Mouse (Mus musculus): ENCODE results near the gene Scnn1a. TPM values are rescaled to one million over a fixed set of nuclear protein-coding genes. Genes with fewer than 3 reads are reported as not detected.

The Scnn1a gene
- polyA plus RNA-seq, 1 experiment from 2014 or later = 5.2 TPM

GRCm38 (mm10) chr6:125312171-125312570, 8.3 kb upstream of the Scnn1a start:
- H3K4me1 ChIP-seq = peaks cover 46% of the 10 kb centered on the region
- no peak for ATAC-seq (ENCODE audit: insufficient number of reproducible peaks, low FRiP score, low TSS enrichment, low read depth)
- H3K9me3 ChIP-seq = no peaks in the 10 kb centered on the region
- no peak overlapping the region for H3K27ac ChIP-seq
- no peaks in the 10 kb centered on the region for H3K27me3 ChIP-seq
- H3K4me3 ChIP-seq = peak overlapping the region; percentile 57
- peaks cover 22% of the 10 kb centered on the region for H3K36me3 ChIP-seq
- H3K9ac ChIP-seq = no peak overlapping the region
- WGBS = 74% methylated on average over 9 of the region's 9 CpGs
- peak overlapping the region; percentile 79 for H3K4me2 ChIP-seq

DNA sequence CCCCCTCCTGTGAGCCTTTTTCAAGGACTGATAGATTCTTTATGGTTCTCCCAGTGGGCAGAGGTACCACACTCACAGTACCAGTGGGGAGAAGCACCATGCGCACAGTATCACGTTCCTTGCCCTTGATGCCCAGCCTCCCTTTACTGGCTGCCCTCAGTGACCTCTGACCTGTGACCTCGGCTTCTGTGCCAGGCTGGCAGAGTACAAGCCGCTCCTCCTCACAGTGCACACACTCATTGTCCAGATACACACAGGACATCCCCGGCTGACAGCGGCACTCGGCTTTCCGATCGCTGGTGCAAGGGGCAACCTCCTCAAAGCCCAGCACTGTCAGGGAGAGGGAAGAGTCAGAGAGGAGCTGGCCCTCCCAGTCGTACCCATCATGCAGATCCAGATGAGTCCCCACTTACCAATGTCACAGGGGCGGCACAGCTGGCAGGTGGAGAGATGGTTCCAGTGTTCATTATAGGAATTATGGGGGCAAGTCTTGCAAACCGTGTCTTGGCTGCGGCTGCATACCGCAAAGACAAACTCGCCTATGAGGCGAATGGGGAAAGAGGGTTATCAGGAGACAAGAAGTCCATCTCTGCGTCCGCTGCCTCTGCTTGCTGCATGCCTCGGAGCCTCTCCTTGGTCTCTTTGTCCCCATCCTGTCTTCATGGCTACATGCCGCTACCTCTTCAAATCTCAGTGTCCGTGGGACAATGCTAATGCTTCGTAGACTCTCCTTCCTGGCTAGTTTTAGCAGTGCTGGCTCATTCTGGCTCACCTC, 7.7 kb upstream of the Scnn1a start:
- Histone ChIP-seq H3K27ac (peak overlapping the region; percentile 82), H3K4me2 (peak overlapping the region; percentile 79), H3K36me3 (peaks cover 18% of the 10 kb centered on the region; the same call in 1 of the 2 replicates), H3K4me1 (peaks cover 46% of the 10 kb centered on the region), H3K27me3 (no peaks in the 10 kb centered on the region), H3K9me3 (no peaks in the 10 kb centered on the region), H3K4me3 (peak overlapping the region; percentile 57), H3K9ac (peak overlapping the region; percentile 63)
- 71% methylated on average over 22 of the region's 22 CpGs for WGBS
- ATAC-seq (ENCODE audit: insufficient number of reproducible peaks, low FRiP score, low TSS enrichment, low read depth) = no peak

GRCm38 (mm10) chr6:125313546-125314230, 6.8 kb upstream of the Scnn1a start, which contains the start of gene Ltbr:
Ltbr (minus strand) TSS chr6:125313885.
- 5% methylated on average over 44 of the region's 46 CpGs for WGBS
- ATAC-seq (ENCODE audit: insufficient number of reproducible peaks, low FRiP score, low TSS enrichment, low read depth) = peak; percentile 85
- H3K9ac ChIP-seq = peak within 1 kb of the TSS; percentile 63
- H3K36me3 ChIP-seq = peaks cover 14% of the 10 kb centered on the region; the same call in 1 of the 2 replicates
- peak within 1 kb of the TSS; percentile 57 for H3K4me3 ChIP-seq
- 0 out of 2 replicates have a peak, but pooled peaks cover 3% of the 10 kb centered on the region for H3K27me3 ChIP-seq
- H3K4me1 ChIP-seq = peaks cover 46% of the 10 kb centered on the region
- H3K27ac ChIP-seq = peak within 1 kb of the TSS; percentile 82
- H3K9me3 ChIP-seq = no peaks in the 10 kb centered on the region
- peak within 1 kb of the TSS; percentile 79 for H3K4me2 ChIP-seq

DNA sequence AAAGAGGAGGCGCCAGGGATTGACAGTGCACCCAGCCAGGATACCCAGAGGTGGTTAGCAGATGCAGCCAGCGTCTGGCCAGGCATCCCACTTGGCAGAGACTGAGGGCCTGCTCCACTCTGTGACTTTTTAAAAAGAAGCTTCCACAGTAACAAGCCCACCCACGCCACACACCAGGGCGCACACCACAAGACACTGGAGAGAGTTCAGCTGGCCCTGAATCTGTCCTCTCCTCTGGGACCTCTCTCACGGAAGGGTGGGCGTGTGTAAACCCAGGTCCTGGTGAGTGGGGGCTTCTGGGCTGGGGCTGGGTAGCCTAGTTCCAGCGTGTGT, 6.3 kb upstream of the Scnn1a start:
- H3K9ac ChIP-seq = peak overlapping the region; percentile 63
- ATAC-seq (ENCODE audit: insufficient number of reproducible peaks, low FRiP score, low TSS enrichment, low read depth) = no peak
- H3K4me1 ChIP-seq = peaks cover 41% of the 10 kb centered on the region
- H3K4me2 ChIP-seq = peak overlapping the region; percentile 79
- 0 out of 2 replicates have a peak, but pooled peaks cover 3% of the 10 kb centered on the region for H3K27me3 ChIP-seq
- peaks cover 12% of the 10 kb centered on the region; the same call in 1 of the 2 replicates for H3K36me3 ChIP-seq
- H3K9me3 ChIP-seq = no peaks in the 10 kb centered on the region
- peak overlapping the region; percentile 57 for H3K4me3 ChIP-seq
- H3K27ac ChIP-seq = peak overlapping the region; percentile 82
- WGBS = 38% methylated on average over 7 of the region's 7 CpGs

DNA sequence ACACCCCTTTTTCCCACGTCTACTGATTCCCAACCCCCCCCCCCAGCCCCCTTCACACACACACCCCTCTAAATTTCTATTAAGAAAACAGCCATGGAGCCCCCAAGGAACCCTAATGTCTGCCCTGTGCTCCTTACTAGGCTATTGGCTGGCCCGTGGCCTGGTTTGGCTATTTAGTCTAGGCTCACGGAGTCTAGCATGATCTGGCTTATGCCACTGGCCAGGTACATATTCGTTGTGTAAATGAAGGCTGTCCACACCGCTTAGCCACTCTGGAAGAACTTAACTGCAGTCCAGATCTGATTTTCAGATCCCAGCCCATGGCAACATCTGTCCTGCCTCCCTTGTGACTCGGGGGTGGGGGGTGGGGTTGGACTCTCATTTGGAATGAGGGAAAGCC, 5.7 kb upstream of the Scnn1a start:
- Histone ChIP-seq H3K36me3 (peaks cover 12% of the 10 kb centered on the region; the same call in 1 of the 2 replicates), H3K27me3 (0 out of 2 replicates have a peak, but pooled peaks cover 6% of the 10 kb centered on the region), H3K27ac (no peak overlapping the region), H3K9me3 (no peaks in the 10 kb centered on the region), H3K4me3 (no peak overlapping the region), H3K4me1 (peaks cover 37% of the 10 kb centered on the region), H3K9ac (0 out of 2 replicates have a peak overlapping the region, but pooled peaks have one; percentile 63), H3K4me2 (no peak overlapping the region)
- 55% methylated on average over 6 of the region's 6 CpGs for whole genome bisulfite sequencing
- no peak for ATAC-seq (ENCODE audit: insufficient number of reproducible peaks, low FRiP score, low TSS enrichment, low read depth)

GRCm38 (mm10) chr6:125317077-125317476, 3.4 kb upstream of the Scnn1a start:
- Histone ChIP-seq H3K4me1 (peaks cover 39% of the 10 kb centered on the region), H3K36me3 (peaks cover 2% of the 10 kb centered on the region; the same call in 1 of the 2 replicates), H3K27ac (no peak overlapping the region), H3K4me2 (no peak overlapping the region), H3K4me3 (no peak overlapping the region), H3K9me3 (no peaks in the 10 kb centered on the region), H3K27me3 (peaks cover 29% of the 10 kb centered on the region), H3K9ac (no peak overlapping the region)
- 51% methylated on average over 7 of the region's 7 CpGs for WGBS
- ATAC-seq (ENCODE audit: insufficient number of reproducible peaks, low FRiP score, low TSS enrichment, low read depth) = no peak

DNA sequence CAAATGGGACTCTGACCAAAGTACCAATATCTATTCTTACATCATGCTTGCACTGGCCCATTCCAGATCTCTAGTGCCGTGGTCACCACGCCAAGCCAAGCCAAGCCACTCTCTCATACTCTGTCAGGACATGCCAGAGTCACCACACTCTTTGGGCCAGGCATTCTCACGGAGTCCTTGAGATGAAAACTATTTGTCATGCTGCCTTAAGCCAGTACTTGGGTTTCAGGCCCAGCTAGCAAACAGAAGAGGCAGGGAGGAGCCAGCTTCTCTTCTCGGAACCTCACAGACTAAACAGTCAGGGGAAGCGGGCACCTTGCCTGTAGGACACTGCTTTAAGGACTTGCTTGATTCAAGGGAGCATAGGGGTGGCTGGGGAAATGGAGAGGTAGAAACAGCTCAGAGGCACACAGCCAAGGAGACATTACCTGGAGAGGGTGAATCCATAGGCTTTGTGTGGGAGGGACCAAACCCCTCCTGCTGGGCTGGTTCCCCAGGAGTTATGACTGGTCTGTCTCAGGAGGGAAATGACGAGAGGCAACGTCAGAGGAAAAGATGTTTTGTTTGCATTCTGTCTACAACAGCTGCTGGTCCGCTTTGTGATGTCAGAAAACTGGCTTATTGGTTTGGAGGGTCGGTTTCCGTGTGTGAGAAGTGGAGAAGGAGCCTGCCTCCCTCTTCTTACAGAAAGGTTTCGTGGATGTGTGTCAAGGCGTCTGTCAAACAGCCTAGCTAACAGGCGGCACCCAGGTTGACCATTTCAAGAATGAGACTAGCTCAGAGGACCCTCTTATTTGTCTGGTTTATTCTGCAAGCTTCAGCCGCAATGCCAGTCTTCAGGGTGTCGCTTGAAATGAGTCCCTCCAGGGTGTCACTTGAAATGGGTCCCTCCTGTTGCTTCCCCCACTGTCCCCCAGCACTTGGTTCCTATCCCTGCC, 1.2 kb upstream of the Scnn1a start:
- WGBS = 62% methylated on average over 15 of the region's 15 CpGs
- Histone ChIP-seq H3K36me3 (no peaks in the 10 kb centered on the region), H3K4me2 (no peak overlapping the region), H3K4me3 (no peak overlapping the region), H3K9ac (no peak overlapping the region), H3K4me1 (peaks cover 17% of the 10 kb centered on the region), H3K9me3 (no peaks in the 10 kb centered on the region), H3K27me3 (peaks cover 41% of the 10 kb centered on the region), H3K27ac (no peak overlapping the region)
- no peak for ATAC-seq (ENCODE audit: insufficient number of reproducible peaks, low FRiP score, low TSS enrichment, low read depth)

- no peak for ATAC-seq (ENCODE audit: insufficient number of reproducible peaks, low FRiP score, low TSS enrichment, low read depth)
- Histone ChIP-seq H3K27ac (no peak overlapping the region), H3K9ac (no peak overlapping the region), H3K4me1 (peaks cover 10% of the 10 kb centered on the region), H3K4me3 (no peak overlapping the region), H3K9me3 (no peaks in the 10 kb centered on the region), H3K4me2 (no peak overlapping the region), H3K36me3 (no peaks in the 10 kb centered on the region), H3K27me3 (peaks cover 41% of the 10 kb centered on the region)
These were observed 551 bp upstream of the Scnn1a start for GRCm38 (mm10) chr6:125319919-125320296.

GRCm38 (mm10) chr6:125321114-125321855, 826 bp downstream of the Scnn1a start:
- 11% methylated on average over 26 of the region's 26 CpGs for WGBS
- Histone ChIP-seq H3K4me3 (peak overlapping the region; percentile 5), H3K4me2 (peak overlapping the region; percentile 10; the same call in 1 of the 2 replicates), H3K9me3 (no peaks in the 10 kb centered on the region), H3K4me1 (peaks cover 9% of the 10 kb centered on the region), H3K9ac (no peak overlapping the region), H3K27ac (no peak overlapping the region), H3K27me3 (peaks cover 41% of the 10 kb centered on the region), H3K36me3 (no peaks in the 10 kb centered on the region)
- no peak for ATAC-seq (ENCODE audit: insufficient number of reproducible peaks, low FRiP score, low TSS enrichment, low read depth)

DNA sequence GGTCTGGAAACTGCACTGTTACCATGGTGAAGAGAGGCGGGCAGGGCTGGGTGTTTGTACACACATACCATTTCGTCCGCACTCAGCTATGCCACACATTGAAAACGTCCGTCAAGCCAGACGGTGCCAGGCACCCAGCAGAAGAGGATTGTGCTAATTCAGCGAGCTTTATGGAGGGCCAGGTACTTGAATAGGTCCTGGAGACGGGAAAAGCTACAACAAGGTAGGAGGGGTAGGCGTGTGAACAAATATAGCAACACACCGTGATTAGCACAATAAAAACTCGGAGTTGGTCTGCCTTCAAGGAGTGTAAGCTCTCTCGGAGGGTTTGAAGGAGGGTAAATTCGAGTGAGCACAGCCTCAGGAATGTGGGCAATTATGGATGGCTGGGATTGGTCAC, 2.3 kb downstream of the Scnn1a start:
- no peak for ATAC-seq (ENCODE audit: insufficient number of reproducible peaks, low FRiP score, low TSS enrichment, low read depth)

DNA sequence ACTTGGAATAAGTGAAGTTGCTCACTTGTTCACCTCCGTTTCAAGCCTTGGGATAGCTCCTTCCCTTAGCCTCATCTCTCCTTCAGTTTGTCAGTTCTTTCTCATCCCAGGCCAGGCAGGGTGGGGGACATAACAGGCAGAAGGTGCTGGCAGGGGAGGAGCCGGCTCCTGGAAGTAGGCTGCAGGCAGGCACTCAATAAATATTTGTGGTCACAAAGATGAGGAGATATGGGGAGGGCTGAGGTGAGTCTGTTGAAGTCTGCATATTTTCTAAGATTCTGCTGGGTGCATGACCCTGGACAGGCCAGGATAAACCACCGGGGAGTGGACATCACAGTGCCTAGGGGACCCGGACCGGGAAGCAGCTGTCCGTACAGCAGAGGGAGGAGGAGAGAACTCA, 3.1 kb downstream of the Scnn1a start:
- Histone ChIP-seq H3K9ac (no peak overlapping the region), H3K36me3 (no peaks in the 10 kb centered on the region), H3K4me1 (peaks cover 9% of the 10 kb centered on the region), H3K9me3 (no peaks in the 10 kb centered on the region), H3K4me3 (no peak overlapping the region), H3K4me2 (no peak overlapping the region), H3K27me3 (peaks cover 39% of the 10 kb centered on the region), H3K27ac (no peak overlapping the region)
- 44% methylated on average over 6 of the region's 6 CpGs for WGBS
- ATAC-seq (ENCODE audit: insufficient number of reproducible peaks, low FRiP score, low TSS enrichment, low read depth) = no peak

More for the DNA sequence above, 2.3 kb downstream of the Scnn1a start:
- Histone ChIP-seq H3K9ac (no peak overlapping the region), H3K27ac (no peak overlapping the region), H3K36me3 (no peaks in the 10 kb centered on the region), H3K4me1 (peaks cover 9% of the 10 kb centered on the region), H3K4me3 (no peak overlapping the region), H3K27me3 (peaks cover 41% of the 10 kb centered on the region), H3K9me3 (no peaks in the 10 kb centered on the region), H3K4me2 (no peak overlapping the region)
- 47% methylated on average over 13 of the region's 13 CpGs for WGBS
